Mouse (Mus musculus) small intestine, adult 2 months (tissue): Measurements from ENCODE around the gene Agxt2. TPM values are rescaled to one million over a fixed set of nuclear protein-coding genes. Genes with fewer than 3 reads are reported as not detected.

ENCODE experiments used
- H3K27ac ChIP-seq: fragments of 200-500 bp; 2 replicates; pipeline ENCODE4 v1.5.1; 2012; ENCODE audit warnings: low read depth, low read length, control low read depth, inconsistent platforms; ENCODE audit not compliant: insufficient read depth
- H3K27me3 ChIP-seq: fragments of 200-500 bp; 2 replicates; pipeline ENCODE4 v1.6.1; 2012; ENCODE audit warnings: mild to moderate bottlenecking, moderate library complexity, low read length, inconsistent platforms; ENCODE audit not compliant: control insufficient read depth, insufficient read depth
- H3K36me3 ChIP-seq: fragments of 200-500 bp; 2 replicates; pipeline ENCODE4 v1.6.1; 2012; ENCODE audit warnings: mild to moderate bottlenecking, low read length, control low read depth, inconsistent platforms; ENCODE audit not compliant: control insufficient read depth, insufficient read depth
- H3K4me1 ChIP-seq: fragments of 200-500 bp; 2 replicates; pipeline ENCODE4 v1.6.1; 2012; ENCODE audit warnings: low read length, inconsistent platforms, mixed read lengths; ENCODE audit not compliant: control insufficient read depth, insufficient read depth, insufficient read length
- H3K4me3 ChIP-seq: fragments of 200-500 bp; 2 replicates; pipeline ENCODE4 v1.5.1; 2012; ENCODE audit warnings: low read depth, mild to moderate bottlenecking, control low read depth, inconsistent platforms, low read length, moderate library complexity
- CTCF ChIP-seq: fragments of 200-500 bp; IDR thresholded peaks from 2 replicates; pipeline ENCODE4 v1.5.1; 2012; ENCODE audit warnings: low read depth, mild to moderate bottlenecking, control low read depth, inconsistent platforms, low read length, moderate library complexity, mixed read lengths; ENCODE audit not compliant: insufficient replicate concordance, insufficient read length; ENCODE audit errors: extremely low read depth
- POLR2A ChIP-seq: fragments of 200-500 bp; IDR thresholded peaks from 2 replicates; pipeline ENCODE4 v1.6.1; 2012; ENCODE audit warnings: low read depth, mild to moderate bottlenecking, control low read depth, inconsistent platforms, low read length, moderate library complexity
- WGBS: fragments of 180-500 bp; shearing (Covaris S2); methylation state at CpG from one replicate; pipeline ENCODE4 v1.1.7; 2018; 5-methylcytosine and 5-hydroxymethylcytosine counted together
- polyA plus RNA-seq: library from polyadenylated mRNA; depleted of rRNA; stranded (reverse); fragments of >200 nt; gene quantifications from 2 replicates; pipeline ENCODE4 v1.2.3, GENCODE M21; 2012

Gene Agxt2
- polyA plus RNA-seq, 1 experiment: 0.08 TPM

DNA sequence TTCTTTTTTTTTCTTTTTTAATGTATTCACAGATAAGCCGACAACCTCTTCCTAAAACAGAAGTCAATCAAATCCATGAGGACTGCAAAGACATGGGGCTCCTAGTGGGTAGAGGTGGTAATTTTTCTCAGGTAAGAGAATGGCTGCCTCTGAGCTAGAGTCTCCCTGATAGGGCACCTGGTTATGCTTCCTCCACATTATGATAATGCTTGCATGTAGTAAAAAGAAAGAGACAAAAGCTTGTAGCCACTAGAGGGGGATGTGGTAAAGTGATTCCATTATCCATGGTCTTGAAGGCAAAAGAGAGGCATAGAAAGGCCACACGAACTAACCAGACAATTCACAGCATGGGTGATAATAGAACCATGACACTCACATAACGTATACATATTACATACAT is 42.1 kb downstream of the Agxt2 start:
- Histone ChIP-seq H3K4me3 (no peak overlapping the region), H3K27me3 (no peaks in the 10 kb centered on the region), H3K4me1 (no peaks in the 10 kb centered on the region), H3K36me3 (no peaks in the 10 kb centered on the region), H3K27ac (no peak overlapping the region)
- no peak for TF ChIP-seq CTCF
- TF ChIP-seq POLR2A: no peak
- 57% methylated on average over 3 of the region's 3 CpGs for WGBS

DNA sequence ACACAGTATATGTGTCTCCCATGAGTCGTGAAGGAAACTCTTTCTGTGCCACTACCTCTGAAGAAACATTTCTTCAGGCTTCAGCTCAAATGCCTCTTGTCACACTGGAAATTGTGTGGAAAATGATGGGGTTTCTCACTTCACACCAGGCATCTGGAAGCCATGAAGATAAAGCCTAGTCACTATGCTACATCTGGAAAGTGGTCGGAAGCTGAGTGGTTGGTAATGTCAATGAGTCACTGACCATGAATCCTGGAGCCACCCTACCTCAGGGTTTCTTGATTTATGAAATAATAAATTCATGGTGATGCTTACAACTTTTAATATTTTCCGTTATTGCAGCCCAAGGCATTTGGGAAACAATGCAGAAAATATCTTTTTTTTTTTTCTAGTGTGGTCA is 51.5 kb downstream of the Agxt2 start:
- WGBS: 85% methylated on average over 3 of the region's 3 CpGs
- TF ChIP-seq POLR2A (no peak), CTCF (no peak)
- no peak overlapping the region for H3K4me3 ChIP-seq
- no peak overlapping the region for H3K27ac ChIP-seq
- no peaks in the 10 kb centered on the region for H3K4me1 ChIP-seq
- H3K27me3 ChIP-seq: no peaks in the 10 kb centered on the region
- no peaks in the 10 kb centered on the region for H3K36me3 ChIP-seq

DNA sequence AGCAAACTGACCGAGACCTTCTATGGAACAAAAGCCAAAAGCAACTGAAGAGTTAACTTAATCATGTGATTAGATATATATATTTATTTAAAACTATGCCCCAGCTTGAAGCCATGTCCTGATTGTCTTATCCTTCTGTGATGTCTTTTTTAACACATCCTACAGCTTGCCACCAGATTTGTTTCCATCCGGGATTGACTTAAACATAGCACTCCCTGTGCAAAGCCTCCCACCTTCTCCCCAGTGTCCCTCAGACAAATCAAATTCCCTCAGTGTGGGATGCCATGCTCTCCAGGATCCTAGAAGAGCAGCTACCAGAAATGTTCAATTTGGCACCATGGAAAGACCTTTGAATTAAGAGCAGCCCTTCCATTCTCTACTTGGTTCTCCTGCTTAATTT is 52.5 kb downstream of the Agxt2 start:
- H3K4me1 ChIP-seq: no peaks in the 10 kb centered on the region
- no peaks in the 10 kb centered on the region for H3K27me3 ChIP-seq
- H3K36me3 ChIP-seq: no peaks in the 10 kb centered on the region
- H3K4me3 ChIP-seq: no peak overlapping the region
- no peak for TF ChIP-seq POLR2A
- TF ChIP-seq CTCF: no peak
- WGBS: 87% methylated on average over 2 of the region's 2 CpGs
- H3K27ac ChIP-seq: no peak overlapping the region

GRCm38 (mm10) chr15:10413656-10414055 is 55.3 kb downstream of the Agxt2 start:
- Histone ChIP-seq H3K36me3 (no peaks in the 10 kb centered on the region), H3K4me1 (no peaks in the 10 kb centered on the region), H3K27me3 (no peaks in the 10 kb centered on the region), H3K27ac (no peak overlapping the region), H3K4me3 (no peak overlapping the region)
- no peak for TF ChIP-seq POLR2A
- no peak for TF ChIP-seq CTCF
- 85% methylated on average over 6 of the region's 6 CpGs for WGBS

DNA sequence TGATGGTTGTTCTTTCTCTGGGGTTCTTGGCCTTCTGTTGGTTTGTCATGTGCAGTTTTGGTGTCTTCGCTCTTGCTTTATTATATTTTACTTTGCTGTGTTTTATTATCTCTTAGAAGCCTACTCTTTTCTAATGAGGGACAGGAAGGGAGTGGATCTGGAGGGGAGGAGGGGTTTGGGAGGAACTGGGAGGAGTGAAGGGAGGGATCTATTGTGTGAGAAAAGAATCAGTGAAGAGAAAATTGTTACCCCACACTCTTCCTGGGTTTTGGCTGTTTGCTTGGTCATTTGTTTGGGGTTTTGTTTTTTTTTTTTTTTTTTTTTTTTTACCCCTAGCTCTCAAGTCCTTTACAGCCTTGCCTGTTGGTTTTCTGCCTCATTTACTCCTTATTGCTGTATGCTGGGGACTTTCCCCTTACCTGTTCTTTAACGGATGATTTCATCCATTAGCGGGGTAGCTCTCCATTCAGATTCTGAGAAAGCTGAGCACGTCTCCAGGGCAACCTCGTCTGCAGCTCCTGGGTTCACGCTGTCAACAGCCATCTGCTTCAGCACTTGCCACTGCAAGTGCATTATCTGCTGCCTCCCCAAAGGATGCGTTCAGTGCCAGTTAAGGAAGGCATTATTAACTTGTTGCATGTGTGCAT is 62.9 kb downstream of the Agxt2 start:
- 33% methylated on average over 7 of the region's 7 CpGs for WGBS
- H3K36me3 ChIP-seq: no peaks in the 10 kb centered on the region
- H3K27ac ChIP-seq: no peak overlapping the region
- no peaks in the 10 kb centered on the region; the same call in 1 of the 2 replicates for H3K4me1 ChIP-seq
- no peak for TF ChIP-seq POLR2A
- TF ChIP-seq CTCF: no peak
- H3K27me3 ChIP-seq: no peaks in the 10 kb centered on the region
- H3K4me3 ChIP-seq: no peak overlapping the region

GRCm38 (mm10) chr15:10421785-10422144 is 63.4 kb downstream of the Agxt2 start:
- Histone ChIP-seq H3K4me1 (no peaks in the 10 kb centered on the region; the same call in 1 of the 2 replicates), H3K36me3 (no peaks in the 10 kb centered on the region), H3K4me3 (no peak overlapping the region), H3K27ac (no peak overlapping the region), H3K27me3 (no peaks in the 10 kb centered on the region)
- 36% methylated on average over 1 of the region's 1 CpGs for WGBS
- TF ChIP-seq POLR2A: no peak
- no peak for TF ChIP-seq CTCF

- Histone ChIP-seq H3K36me3 (no peaks in the 10 kb centered on the region), H3K27ac (no peak overlapping the region), H3K4me1 (no peaks in the 10 kb centered on the region; the same call in 1 of the 2 replicates), H3K27me3 (no peaks in the 10 kb centered on the region), H3K4me3 (no peak overlapping the region)
- TF ChIP-seq POLR2A (no peak), CTCF (no peak)
- 95% methylated on average over 6 of the region's 6 CpGs for WGBS
Measured at GRCm38 (mm10) chr15:10426124-10426523, 67.8 kb downstream of the Agxt2 start.
